Mouse (Mus musculus): ENCODE measurements around the gene Lgalsl. TPM values are rescaled to one million over a fixed set of nuclear protein-coding genes. Genes with fewer than 3 reads are reported as not detected.

Lgalsl gene
- polyA plus RNA-seq, 1 experiment from 2014 or later: 33.6 TPM

DNA sequence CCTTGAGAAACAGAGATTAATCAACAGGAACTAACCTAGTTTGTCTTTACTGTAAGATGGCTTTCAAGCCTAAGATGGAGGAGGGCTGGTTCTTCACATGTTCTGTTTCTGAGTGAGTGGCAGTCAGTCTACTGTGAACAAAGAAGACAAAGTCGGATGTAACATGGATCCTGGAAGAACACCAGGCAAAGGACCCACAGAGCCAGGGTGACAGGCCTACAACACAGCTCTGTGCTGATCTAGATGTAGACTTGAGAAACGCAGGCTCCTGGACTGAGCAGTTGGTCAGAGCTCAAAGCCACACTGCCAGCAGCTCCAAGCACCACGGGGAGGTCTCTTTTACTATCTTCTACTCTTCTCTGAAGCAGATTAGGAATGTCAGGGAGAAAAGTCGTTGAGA is 37.2 kb downstream of the Lgalsl start:
- no peak overlapping the region for H3K9ac ChIP-seq (ENCODE audit: low read length)
- H3K4me2 ChIP-seq (ENCODE audit: low read depth, low read length): no peak overlapping the region
- ATAC-seq (ENCODE audit: insufficient read depth, low FRiP score): no peak
- 61% methylated on average over 4 of the region's 4 CpGs for WGBS
- no peaks in the 10 kb centered on the region for H3K27me3 ChIP-seq (ENCODE audit: control insufficient read depth, insufficient read depth, low read length)
- H3K4me1 ChIP-seq (ENCODE audit: control insufficient read depth, insufficient read depth, low read length): 0 out of 2 replicates have a peak, but pooled peaks cover 3% of the 10 kb centered on the region
- H3K9me3 ChIP-seq (replicated peaks; ENCODE audit: control insufficient read depth, low read length): no peaks in the 10 kb centered on the region
- no peak overlapping the region for H3K4me3 ChIP-seq (replicated peaks; ENCODE audit: low read length)
- H3K27ac ChIP-seq (ENCODE audit: low read length): no peak overlapping the region
- no peaks in the 10 kb centered on the region for H3K36me3 ChIP-seq (ENCODE audit: control insufficient read depth, insufficient read depth, low read length)

DNA sequence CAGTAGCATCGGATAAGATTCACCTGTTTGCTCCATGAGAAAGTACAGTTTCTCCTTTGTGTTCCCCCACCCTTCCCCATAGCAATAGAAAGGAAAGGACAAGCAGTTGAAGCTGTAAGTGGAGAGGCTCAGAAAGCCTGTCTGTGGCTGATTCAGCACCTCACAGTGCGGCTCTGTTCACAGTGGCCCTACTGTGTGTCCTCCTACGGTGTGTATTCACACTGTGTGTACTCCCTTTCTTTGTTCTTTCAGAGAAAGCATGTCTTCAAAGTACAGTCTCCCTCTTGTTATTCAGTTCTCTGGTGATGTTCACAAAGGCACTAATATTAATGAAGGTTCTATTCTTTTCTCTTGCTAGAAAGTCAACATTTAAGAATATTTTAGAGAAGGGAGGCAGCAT is 38.2 kb downstream of the Lgalsl start:
- no peak for ATAC-seq (ENCODE audit: insufficient read depth, low FRiP score)
- Histone ChIP-seq H3K27me3 (ENCODE audit: control insufficient read depth, insufficient read depth, low read length) (no peaks in the 10 kb centered on the region), H3K4me2 (ENCODE audit: low read depth, low read length) (no peak overlapping the region), H3K27ac (ENCODE audit: low read length) (no peak overlapping the region), H3K4me1 (ENCODE audit: control insufficient read depth, insufficient read depth, low read length) (0 out of 2 replicates have a peak, but pooled peaks cover 6% of the 10 kb centered on the region), H3K4me3 (replicated peaks; ENCODE audit: low read length) (no peak overlapping the region), H3K9ac (ENCODE audit: low read length) (no peak overlapping the region), H3K9me3 (replicated peaks; ENCODE audit: control insufficient read depth, low read length) (no peaks in the 10 kb centered on the region), H3K36me3 (ENCODE audit: control insufficient read depth, insufficient read depth, low read length) (no peaks in the 10 kb centered on the region)
- 80% methylated on average over 3 of the region's 3 CpGs for WGBS

DNA sequence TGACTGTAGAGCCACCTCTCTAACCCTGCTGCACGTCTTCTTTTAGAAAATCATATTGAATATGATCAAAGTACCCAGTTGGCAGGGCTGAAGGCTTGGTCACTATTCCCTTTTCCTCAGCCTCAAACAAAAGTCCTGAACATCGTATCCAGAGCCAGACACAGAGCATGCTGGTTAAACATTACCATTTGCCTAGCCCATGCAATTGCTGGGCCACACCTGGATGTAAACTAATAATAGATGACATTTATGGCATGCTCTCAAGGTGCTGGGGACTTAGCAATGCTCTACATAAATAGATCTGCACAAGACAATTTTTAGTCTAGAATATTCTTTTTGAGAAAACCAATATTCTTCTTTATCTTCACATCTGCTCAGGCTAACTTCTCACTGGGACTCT is 39.5 kb downstream of the Lgalsl start:
- no peak for ATAC-seq (ENCODE audit: insufficient read depth, low FRiP score)
- Histone ChIP-seq H3K4me1 (ENCODE audit: control insufficient read depth, insufficient read depth, low read length) (0 out of 2 replicates have a peak, but pooled peaks cover 6% of the 10 kb centered on the region), H3K27me3 (ENCODE audit: control insufficient read depth, insufficient read depth, low read length) (no peaks in the 10 kb centered on the region), H3K9ac (ENCODE audit: low read length) (no peak overlapping the region), H3K36me3 (ENCODE audit: control insufficient read depth, insufficient read depth, low read length) (no peaks in the 10 kb centered on the region), H3K4me2 (ENCODE audit: low read depth, low read length) (no peak overlapping the region), H3K4me3 (replicated peaks; ENCODE audit: low read length) (no peak overlapping the region), H3K9me3 (replicated peaks; ENCODE audit: control insufficient read depth, low read length) (no peaks in the 10 kb centered on the region), H3K27ac (ENCODE audit: low read length) (no peak overlapping the region)
- 48% methylated on average over 2 of the region's 2 CpGs for whole genome bisulfite sequencing

DNA sequence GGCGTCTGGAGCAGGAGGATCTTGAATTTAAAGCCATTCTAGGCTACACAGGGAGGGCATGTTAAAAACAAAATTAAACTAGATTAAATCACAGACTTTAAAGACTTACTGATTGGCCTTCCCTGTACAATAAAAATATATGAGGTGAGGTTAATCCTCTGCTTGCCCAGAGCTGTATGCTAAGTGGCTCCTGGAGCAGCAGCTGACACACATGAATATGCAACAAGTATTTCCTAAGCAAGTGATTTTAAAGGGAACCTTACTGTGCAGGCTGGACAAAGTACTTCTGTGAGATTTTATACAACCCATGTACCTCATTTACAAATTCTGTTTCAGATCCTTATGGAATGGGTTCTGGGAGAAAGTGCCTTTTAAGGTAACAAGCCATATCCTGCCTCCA is 41.8 kb downstream of the Lgalsl start:
- Histone ChIP-seq H3K27me3 (ENCODE audit: control insufficient read depth, insufficient read depth, low read length) (no peaks in the 10 kb centered on the region), H3K4me2 (ENCODE audit: low read depth, low read length) (no peak overlapping the region), H3K4me1 (ENCODE audit: control insufficient read depth, insufficient read depth, low read length) (0 out of 2 replicates have a peak, but pooled peaks cover 4% of the 10 kb centered on the region), H3K36me3 (ENCODE audit: control insufficient read depth, insufficient read depth, low read length) (no peaks in the 10 kb centered on the region), H3K9ac (ENCODE audit: low read length) (no peak overlapping the region), H3K4me3 (replicated peaks; ENCODE audit: low read length) (no peak overlapping the region), H3K27ac (ENCODE audit: low read length) (peak overlapping the region; percentile 42; the same call in 1 of the 2 replicates), H3K9me3 (replicated peaks; ENCODE audit: control insufficient read depth, low read length) (no peaks in the 10 kb centered on the region; the same call in 1 of the 2 replicates)
- WGBS: 48% methylated on average over 1 of the region's 1 CpGs
- ATAC-seq (ENCODE audit: insufficient read depth, low FRiP score): no peak

DNA sequence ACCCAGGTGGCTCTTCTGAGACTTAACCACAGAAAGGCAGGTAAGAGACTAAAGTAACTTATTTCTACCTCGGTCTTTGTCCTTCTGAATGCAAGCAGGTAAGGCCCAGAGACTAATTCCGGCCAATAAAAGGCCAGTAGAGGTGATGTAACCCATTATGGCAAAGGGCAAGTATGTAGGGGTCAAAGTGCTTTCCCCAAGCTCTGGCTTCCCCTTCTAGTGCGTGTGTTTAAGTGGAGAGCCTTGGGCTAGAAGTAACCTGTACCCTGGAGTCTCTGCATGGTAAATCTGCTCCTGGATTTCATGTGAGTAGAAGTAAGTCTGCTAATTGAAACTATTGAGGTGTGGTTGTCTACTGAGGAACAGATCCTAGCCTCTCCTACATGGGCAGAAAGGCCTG is 42.8 kb downstream of the Lgalsl start:
- ATAC-seq (ENCODE audit: insufficient read depth, low FRiP score): no peak
- WGBS: 64% methylated on average over 3 of the region's 3 CpGs
- H3K4me1 ChIP-seq (ENCODE audit: control insufficient read depth, insufficient read depth, low read length): 0 out of 2 replicates have a peak, but pooled peaks cover 4% of the 10 kb centered on the region
- no peak overlapping the region for H3K4me3 ChIP-seq (replicated peaks; ENCODE audit: low read length)
- H3K9ac ChIP-seq (ENCODE audit: low read length): no peak overlapping the region
- no peak overlapping the region for H3K27ac ChIP-seq (ENCODE audit: low read length)
- H3K36me3 ChIP-seq (ENCODE audit: control insufficient read depth, insufficient read depth, low read length): no peaks in the 10 kb centered on the region
- H3K4me2 ChIP-seq (ENCODE audit: low read depth, low read length): no peak overlapping the region
- H3K9me3 ChIP-seq (replicated peaks; ENCODE audit: control insufficient read depth, low read length): no peaks in the 10 kb centered on the region; the same call in 1 of the 2 replicates
- H3K27me3 ChIP-seq (ENCODE audit: control insufficient read depth, insufficient read depth, low read length): no peaks in the 10 kb centered on the region

DNA sequence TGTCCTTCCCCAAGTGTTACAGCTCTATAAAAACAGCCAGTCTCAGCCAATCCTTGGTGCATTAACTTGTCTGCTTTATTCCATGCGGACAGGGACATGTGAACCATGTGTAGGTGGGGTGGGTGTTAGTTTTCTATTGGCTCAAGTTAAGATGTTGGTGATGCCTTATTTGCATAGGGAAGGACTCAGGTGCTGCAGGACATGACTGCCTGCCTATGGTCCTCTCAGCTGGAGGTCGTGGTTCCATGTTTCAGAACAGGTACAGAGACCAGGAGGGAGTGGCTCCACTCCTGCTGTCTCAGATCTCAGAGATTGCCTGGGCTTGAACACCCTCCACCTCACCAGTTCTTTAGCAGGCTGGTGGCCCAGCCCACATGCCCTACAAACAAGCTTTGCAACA is 44.7 kb downstream of the Lgalsl start:
- ATAC-seq (ENCODE audit: insufficient read depth, low FRiP score): no peak
- 63% methylated on average over 2 of the region's 2 CpGs for WGBS
- Histone ChIP-seq H3K27ac (ENCODE audit: low read length) (no peak overlapping the region), H3K4me1 (ENCODE audit: control insufficient read depth, insufficient read depth, low read length) (0 out of 2 replicates have a peak, but pooled peaks cover 4% of the 10 kb centered on the region), H3K27me3 (ENCODE audit: control insufficient read depth, insufficient read depth, low read length) (no peaks in the 10 kb centered on the region), H3K9ac (ENCODE audit: low read length) (no peak overlapping the region), H3K36me3 (ENCODE audit: control insufficient read depth, insufficient read depth, low read length) (no peaks in the 10 kb centered on the region), H3K9me3 (replicated peaks; ENCODE audit: control insufficient read depth, low read length) (no peaks in the 10 kb centered on the region; the same call in 1 of the 2 replicates), H3K4me2 (ENCODE audit: low read depth, low read length) (no peak overlapping the region), H3K4me3 (replicated peaks; ENCODE audit: low read length) (no peak overlapping the region)

DNA sequence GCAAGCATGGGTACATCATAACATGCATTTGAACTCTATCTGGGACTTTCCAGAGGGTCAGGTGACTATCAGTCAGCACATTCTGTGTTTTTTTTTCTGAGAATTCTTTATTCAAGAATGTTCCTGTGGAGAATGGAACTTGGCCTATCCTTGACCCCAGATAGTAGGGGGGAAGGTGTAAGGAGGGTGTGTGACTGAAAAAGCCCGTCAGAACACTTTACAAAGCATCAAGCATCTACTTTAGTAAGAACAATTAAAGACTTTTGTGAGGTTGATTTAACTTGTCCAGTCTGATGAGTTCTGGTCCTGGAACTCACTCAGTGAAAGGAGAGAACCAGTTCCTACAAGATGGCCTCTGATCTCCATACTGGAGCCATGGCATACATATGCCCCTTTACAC is 45.7 kb downstream of the Lgalsl start:
- 68% methylated on average over 1 of the region's 1 CpGs for WGBS
- H3K27me3 ChIP-seq (ENCODE audit: control insufficient read depth, insufficient read depth, low read length): no peaks in the 10 kb centered on the region
- H3K4me3 ChIP-seq (replicated peaks; ENCODE audit: low read length): no peak overlapping the region
- H3K27ac ChIP-seq (ENCODE audit: low read length): no peak overlapping the region
- no peaks in the 10 kb centered on the region for H3K36me3 ChIP-seq (ENCODE audit: control insufficient read depth, insufficient read depth, low read length)
- H3K9me3 ChIP-seq (replicated peaks; ENCODE audit: control insufficient read depth, low read length): no peaks in the 10 kb centered on the region; the same call in 1 of the 2 replicates
- H3K9ac ChIP-seq (ENCODE audit: low read length): no peak overlapping the region
- 0 out of 2 replicates have a peak, but pooled peaks cover 4% of the 10 kb centered on the region for H3K4me1 ChIP-seq (ENCODE audit: control insufficient read depth, insufficient read depth, low read length)
- ATAC-seq (ENCODE audit: insufficient read depth, low FRiP score): no peak
- H3K4me2 ChIP-seq (ENCODE audit: low read depth, low read length): no peak overlapping the region

DNA sequence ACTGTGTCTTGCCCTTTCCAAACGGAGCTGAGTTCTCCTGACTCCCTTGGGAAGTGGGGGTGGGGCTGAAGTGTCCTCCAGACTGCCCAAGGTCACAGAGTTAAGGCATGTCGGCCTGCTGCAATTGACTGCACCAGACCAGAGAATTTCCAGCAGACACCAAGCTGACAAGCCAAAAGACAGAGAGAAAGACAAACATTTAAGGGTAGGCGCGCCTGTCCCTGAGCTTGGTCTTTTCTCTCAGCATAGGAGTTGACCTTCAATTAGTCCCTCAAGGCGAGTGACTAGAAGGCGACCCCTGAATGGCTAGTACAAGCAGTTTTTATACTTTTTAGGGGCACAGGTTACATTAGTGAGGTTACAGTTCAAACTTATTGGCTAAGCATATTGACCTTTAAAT is 46.1 kb downstream of the Lgalsl start:
- Histone ChIP-seq H3K27me3 (ENCODE audit: control insufficient read depth, insufficient read depth, low read length) (no peaks in the 10 kb centered on the region), H3K4me1 (ENCODE audit: control insufficient read depth, insufficient read depth, low read length) (0 out of 2 replicates have a peak, but pooled peaks cover 4% of the 10 kb centered on the region), H3K27ac (ENCODE audit: low read length) (no peak overlapping the region), H3K4me3 (replicated peaks; ENCODE audit: low read length) (no peak overlapping the region), H3K9me3 (replicated peaks; ENCODE audit: control insufficient read depth, low read length) (no peaks in the 10 kb centered on the region; the same call in 1 of the 2 replicates), H3K4me2 (ENCODE audit: low read depth, low read length) (no peak overlapping the region), H3K36me3 (ENCODE audit: control insufficient read depth, insufficient read depth, low read length) (no peaks in the 10 kb centered on the region), H3K9ac (ENCODE audit: low read length) (no peak overlapping the region)
- no peak for ATAC-seq (ENCODE audit: insufficient read depth, low FRiP score)
- 82% methylated on average over 6 of the region's 6 CpGs for WGBS

DNA sequence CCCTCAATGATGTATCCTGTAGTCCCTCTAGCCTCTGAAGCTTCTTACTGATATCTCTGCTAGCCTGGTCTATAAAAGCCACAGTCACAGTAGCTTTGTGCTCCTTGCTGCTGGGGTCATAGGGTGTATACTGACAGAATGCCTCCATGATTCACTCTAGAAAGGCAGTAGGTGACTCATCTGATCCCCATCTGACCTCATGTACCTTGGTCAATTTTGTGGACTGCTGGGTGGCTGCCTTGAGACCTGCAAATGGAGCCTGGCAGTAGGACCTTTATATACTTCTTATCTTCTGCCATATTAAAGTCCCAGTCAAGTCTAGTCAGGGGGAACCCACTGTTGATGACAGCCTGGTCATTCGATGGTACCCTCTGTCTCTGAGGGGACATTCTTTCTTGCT is 47.4 kb downstream of the Lgalsl start:
- WGBS: 86% methylated on average over 1 of the region's 1 CpGs
- no peaks in the 10 kb centered on the region; the same call in 1 of the 2 replicates for H3K9me3 ChIP-seq (replicated peaks; ENCODE audit: control insufficient read depth, low read length)
- no peak overlapping the region for H3K27ac ChIP-seq (ENCODE audit: low read length)
- no peaks in the 10 kb centered on the region for H3K27me3 ChIP-seq (ENCODE audit: control insufficient read depth, insufficient read depth, low read length)
- no peak overlapping the region for H3K4me3 ChIP-seq (replicated peaks; ENCODE audit: low read length)
- H3K4me2 ChIP-seq (ENCODE audit: low read depth, low read length): no peak overlapping the region
- 0 out of 2 replicates have a peak, but pooled peaks cover 4% of the 10 kb centered on the region for H3K4me1 ChIP-seq (ENCODE audit: control insufficient read depth, insufficient read depth, low read length)
- H3K36me3 ChIP-seq (ENCODE audit: control insufficient read depth, insufficient read depth, low read length): no peaks in the 10 kb centered on the region
- H3K9ac ChIP-seq (ENCODE audit: low read length): no peak overlapping the region
- no peak for ATAC-seq (ENCODE audit: insufficient read depth, low FRiP score)

Data from stomach, embryonic 16.5 days (tissue).